Mouse (Mus musculus) embryonic facial prominence, embryonic 12.5 days (tissue): Measurements from ENCODE around the gene Tagln2. TPM values are rescaled to one million over a fixed set of nuclear protein-coding genes. Genes with fewer than 3 reads are reported as not detected.

Experiments
- ATAC-seq: fragments of 200-750 bp; cut with Nextera tagmentation; 2 replicates; pipeline ENCODE4 v1.8.0; 2017; ENCODE audit not compliant: insufficient number of reproducible peaks, insufficient read depth, low FRiP score, low TSS enrichment
- H3K27ac ChIP-seq: fragments of 300-500 bp; sonication (generic); 2 replicates; pipeline ENCODE4 v1.5.1; 2016; ENCODE audit warnings: mild to moderate bottlenecking
- H3K27me3 ChIP-seq: fragments of 300-500 bp; sonication (generic); 2 replicates; pipeline ENCODE4 v1.6.1; 2016; ENCODE audit warnings: mild to moderate bottlenecking, moderate library complexity
- H3K36me3 ChIP-seq: fragments of 300-500 bp; sonication (generic); 2 replicates; pipeline ENCODE4 v1.6.1; 2016; ENCODE audit warnings: mild to moderate bottlenecking
- H3K4me1 ChIP-seq: fragments of 300-500 bp; sonication (generic); 2 replicates; pipeline ENCODE4 v1.6.1; 2016
- H3K4me2 ChIP-seq: fragments of 300-500 bp; sonication (generic); replicated peaks from 2 replicates; pipeline ENCODE4 v1.6.1; 2016; ENCODE audit warnings: mild to moderate bottlenecking, moderate library complexity
- H3K4me3 ChIP-seq: fragments of 300-500 bp; sonication (generic); 2 replicates; pipeline ENCODE4 v1.5.1; 2016; ENCODE audit warnings: mild to moderate bottlenecking
- H3K9ac ChIP-seq: fragments of 300-500 bp; sonication (generic); 2 replicates; pipeline ENCODE4 v1.6.1; 2016; ENCODE audit warnings: mild to moderate bottlenecking, moderate library complexity
- H3K9me3 ChIP-seq: fragments of 300-500 bp; sonication (generic); 2 replicates; pipeline ENCODE4 v1.6.1; 2016; ENCODE audit warnings: mild to moderate bottlenecking, moderate library complexity
- WGBS: fragments of 180-500 bp; shearing (Covaris S2); methylation state at CpG from one replicate; pipeline ENCODE4 v1.1.7; 2016; 5-methylcytosine and 5-hydroxymethylcytosine counted together
- polyA plus RNA-seq: library from polyadenylated mRNA; unstranded; fragments of >200 nt; fragmentation: Nextera tagmentation; extraction: Ambion mirVana; gene quantifications from 2 replicates; pipeline ENCODE4 v1.2.1, GENCODE M21; 2016

Tagln2 gene
- polyA plus RNA-seq, 1 experiment from 2014 or later: 80.4 TPM

DNA sequence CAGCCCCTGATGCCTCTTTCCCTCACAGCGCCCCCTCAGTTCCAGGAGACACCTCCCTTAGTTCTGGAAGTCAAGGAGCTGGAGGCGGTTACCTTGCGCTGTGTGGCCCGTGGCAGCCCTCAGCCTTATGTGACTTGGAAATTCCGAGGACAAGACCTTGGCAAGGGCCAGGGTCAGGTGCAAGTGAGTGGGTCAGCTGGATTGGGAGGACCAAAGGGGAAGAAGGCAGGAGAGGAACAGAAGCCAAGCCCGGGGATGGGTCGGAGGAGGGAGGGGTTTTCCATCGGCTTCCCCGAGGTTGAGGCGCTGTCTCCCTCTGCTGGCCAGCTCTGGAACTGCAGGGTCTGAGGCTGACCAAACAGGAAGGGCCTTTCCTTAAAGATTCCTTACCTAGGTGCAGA, 9.6 kb upstream of the Tagln2 start:
- Histone ChIP-seq H3K36me3 (peaks cover 54% of the 10 kb centered on the region), H3K4me1 (peaks cover 25% of the 10 kb centered on the region), H3K9ac (no peak overlapping the region), H3K4me2 (peak overlapping the region; percentile 36; the same call in 1 of the 2 replicates), H3K4me3 (peak overlapping the region; percentile 20; the same call in 1 of the 2 replicates), H3K9me3 (no peaks in the 10 kb centered on the region), H3K27ac (no peak overlapping the region), H3K27me3 (no peaks in the 10 kb centered on the region)
- 13% methylated on average over 10 of the region's 10 CpGs for WGBS
- 0 out of 2 replicates have a peak, but pooled peaks have one; percentile 18 for ATAC-seq

DNA sequence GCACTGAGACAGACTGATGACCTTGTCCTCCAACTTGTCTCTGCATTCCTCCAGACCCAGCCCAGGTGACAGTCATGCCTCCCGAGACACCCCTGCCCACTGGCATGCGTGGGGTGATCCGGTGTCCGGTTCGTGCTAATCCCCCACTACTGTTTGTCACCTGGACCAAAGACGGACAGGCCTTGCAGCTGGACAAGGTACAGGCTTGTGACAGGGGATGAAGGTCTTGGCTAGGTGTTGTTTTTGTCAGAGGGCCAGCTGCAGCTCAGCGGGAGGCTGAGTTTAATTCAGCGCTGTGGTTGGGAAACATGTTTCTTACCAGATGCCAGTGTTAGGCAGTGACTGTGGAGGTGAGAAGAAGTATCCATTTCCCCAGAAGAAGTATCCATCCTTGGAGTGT, 7.8 kb upstream of the Tagln2 start:
- peaks cover 7% of the 10 kb centered on the region; the same call in 1 of the 2 replicates for H3K4me1 ChIP-seq
- no peaks in the 10 kb centered on the region for H3K27me3 ChIP-seq
- peaks cover 71% of the 10 kb centered on the region for H3K36me3 ChIP-seq
- no peaks in the 10 kb centered on the region for H3K9me3 ChIP-seq
- ATAC-seq: no peak
- 85% methylated on average over 8 of the region's 8 CpGs for WGBS
- no peak overlapping the region for H3K4me3 ChIP-seq
- H3K4me2 ChIP-seq: no peak overlapping the region
- no peak overlapping the region for H3K27ac ChIP-seq
- H3K9ac ChIP-seq: no peak overlapping the region

DNA sequence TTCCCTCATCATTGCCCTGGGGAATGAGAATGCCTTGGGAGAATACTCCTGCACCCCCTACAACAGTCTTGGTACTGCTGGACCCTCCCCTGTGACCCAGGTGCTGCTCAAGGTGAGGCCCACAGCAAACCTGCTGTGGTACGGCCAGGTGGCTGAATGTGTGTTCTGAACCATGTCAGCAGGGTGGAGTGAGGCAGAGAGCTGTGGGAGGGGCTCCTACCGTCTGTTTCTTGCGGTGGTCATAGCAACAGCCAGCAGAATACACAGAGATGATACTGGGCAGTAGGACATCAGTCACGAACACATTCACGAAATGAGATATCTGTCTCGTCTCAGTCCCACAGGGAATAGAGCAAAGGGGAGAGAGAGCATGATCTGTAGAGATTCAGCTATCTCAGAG, 6.3 kb upstream of the Tagln2 start:
- H3K36me3 ChIP-seq: peaks cover 80% of the 10 kb centered on the region
- no peak overlapping the region for H3K4me2 ChIP-seq
- no peak overlapping the region for H3K9ac ChIP-seq
- no peaks in the 10 kb centered on the region for H3K9me3 ChIP-seq
- peaks cover 4% of the 10 kb centered on the region; the same call in 1 of the 2 replicates for H3K4me1 ChIP-seq
- WGBS: 82% methylated on average over 6 of the region's 6 CpGs
- no peak overlapping the region for H3K27ac ChIP-seq
- no peaks in the 10 kb centered on the region for H3K27me3 ChIP-seq
- no peak for ATAC-seq
- H3K4me3 ChIP-seq: no peak overlapping the region

DNA sequence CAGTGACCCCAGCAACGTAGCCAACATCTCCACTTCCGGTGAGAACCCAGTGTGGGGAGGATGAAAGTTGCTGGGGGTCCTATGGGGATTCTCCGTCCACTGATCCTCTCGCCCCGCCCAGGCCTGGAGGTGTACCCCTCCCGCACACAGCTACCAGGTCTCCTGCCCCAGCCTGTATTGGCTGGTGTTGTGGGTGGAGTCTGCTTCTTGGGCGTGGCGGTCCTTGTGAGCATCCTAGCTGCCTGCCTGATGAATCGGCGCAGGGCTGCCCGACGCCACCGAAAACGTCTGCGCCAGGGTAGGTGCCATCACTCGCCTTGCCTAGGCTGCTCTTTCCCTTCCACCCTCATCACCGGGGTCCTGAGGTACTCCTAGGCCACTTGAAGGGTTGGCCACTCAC, 3.8 kb upstream of the Tagln2 start:
- H3K4me1 ChIP-seq: peaks cover 12% of the 10 kb centered on the region
- no peak overlapping the region for H3K27ac ChIP-seq
- H3K36me3 ChIP-seq: peaks cover 71% of the 10 kb centered on the region
- peaks cover 5% of the 10 kb centered on the region; the same call in 1 of the 2 replicates for H3K27me3 ChIP-seq
- WGBS: 86% methylated on average over 17 of the region's 17 CpGs
- ATAC-seq: no peak
- H3K4me3 ChIP-seq: no peak overlapping the region
- H3K9me3 ChIP-seq: no peaks in the 10 kb centered on the region
- H3K4me2 ChIP-seq: no peak overlapping the region
- H3K9ac ChIP-seq: no peak overlapping the region

DNA sequence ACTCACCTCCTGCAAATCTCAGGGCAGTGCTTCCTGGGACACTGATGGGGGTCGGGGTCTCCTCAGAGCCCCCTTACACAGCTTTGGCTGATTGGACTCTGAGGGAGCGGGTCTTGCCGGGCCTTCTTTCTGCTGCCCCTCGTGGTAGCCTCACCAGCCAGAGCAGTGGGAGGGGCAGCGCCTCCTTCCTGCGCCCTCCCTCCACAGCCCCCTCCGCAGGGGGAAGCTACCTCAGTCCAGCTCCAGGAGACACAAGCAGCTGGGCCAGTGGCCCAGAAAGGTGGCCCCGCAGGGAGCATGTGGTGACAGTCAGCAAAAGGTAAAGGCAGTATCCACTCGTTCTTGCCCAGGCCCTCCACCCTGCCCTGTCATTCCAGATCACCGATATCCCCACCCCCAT, 2.4 kb upstream of the Tagln2 start:
- Histone ChIP-seq H3K4me3 (no peak overlapping the region), H3K27me3 (peaks cover 14% of the 10 kb centered on the region), H3K9ac (no peak overlapping the region), H3K9me3 (no peaks in the 10 kb centered on the region), H3K27ac (no peak overlapping the region), H3K4me2 (no peak overlapping the region), H3K36me3 (peaks cover 57% of the 10 kb centered on the region), H3K4me1 (peaks cover 20% of the 10 kb centered on the region)
- WGBS: 79% methylated on average over 10 of the region's 10 CpGs
- ATAC-seq: no peak

DNA sequence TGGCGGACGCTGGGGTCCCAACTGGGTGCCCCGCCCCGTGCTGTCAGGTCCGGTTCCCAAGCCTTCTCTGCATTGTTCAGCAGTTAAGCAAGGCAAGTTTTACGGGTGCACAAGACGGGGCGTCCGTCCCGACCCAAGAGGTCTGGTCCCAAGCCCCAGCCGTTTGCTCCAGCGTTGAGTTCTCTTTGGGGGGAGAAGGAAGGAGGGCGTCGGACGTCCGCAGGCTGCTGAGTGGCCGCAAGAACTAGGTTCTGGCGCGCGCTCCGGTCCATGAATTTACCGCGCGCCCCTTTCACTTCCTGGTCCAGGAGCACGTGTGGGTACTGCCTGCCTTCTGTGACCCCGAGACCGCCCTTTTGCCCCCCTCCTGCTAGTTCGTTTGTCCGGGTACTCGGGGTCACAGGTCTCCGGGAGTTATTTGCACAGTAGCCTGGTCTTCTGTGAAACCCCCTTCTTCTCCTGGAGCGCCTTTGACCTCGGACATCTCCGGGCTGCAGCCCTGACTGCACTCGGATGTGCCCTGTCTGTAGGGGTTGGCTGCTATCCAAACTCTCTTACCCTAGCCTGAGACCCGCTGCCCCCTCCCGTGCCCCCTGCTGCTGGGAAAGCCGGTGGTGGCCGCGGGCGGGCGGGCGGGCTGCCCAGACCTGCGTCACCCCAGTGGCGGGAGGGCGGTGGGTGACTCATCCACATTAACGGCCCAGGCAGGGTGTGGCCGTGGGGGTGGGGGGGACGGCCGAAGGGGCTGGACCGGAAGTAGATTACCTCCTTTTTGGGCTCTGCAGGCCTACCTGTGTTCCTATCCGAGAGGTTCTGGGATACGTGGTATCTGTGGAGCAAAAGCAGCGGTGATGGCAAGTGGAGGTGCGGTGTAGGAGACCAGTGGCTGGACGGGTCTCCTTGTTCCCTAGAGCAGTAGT, 864 bp downstream of the Tagln2 start:
- peaks cover 45% of the 10 kb centered on the region for H3K4me1 ChIP-seq

DNA sequence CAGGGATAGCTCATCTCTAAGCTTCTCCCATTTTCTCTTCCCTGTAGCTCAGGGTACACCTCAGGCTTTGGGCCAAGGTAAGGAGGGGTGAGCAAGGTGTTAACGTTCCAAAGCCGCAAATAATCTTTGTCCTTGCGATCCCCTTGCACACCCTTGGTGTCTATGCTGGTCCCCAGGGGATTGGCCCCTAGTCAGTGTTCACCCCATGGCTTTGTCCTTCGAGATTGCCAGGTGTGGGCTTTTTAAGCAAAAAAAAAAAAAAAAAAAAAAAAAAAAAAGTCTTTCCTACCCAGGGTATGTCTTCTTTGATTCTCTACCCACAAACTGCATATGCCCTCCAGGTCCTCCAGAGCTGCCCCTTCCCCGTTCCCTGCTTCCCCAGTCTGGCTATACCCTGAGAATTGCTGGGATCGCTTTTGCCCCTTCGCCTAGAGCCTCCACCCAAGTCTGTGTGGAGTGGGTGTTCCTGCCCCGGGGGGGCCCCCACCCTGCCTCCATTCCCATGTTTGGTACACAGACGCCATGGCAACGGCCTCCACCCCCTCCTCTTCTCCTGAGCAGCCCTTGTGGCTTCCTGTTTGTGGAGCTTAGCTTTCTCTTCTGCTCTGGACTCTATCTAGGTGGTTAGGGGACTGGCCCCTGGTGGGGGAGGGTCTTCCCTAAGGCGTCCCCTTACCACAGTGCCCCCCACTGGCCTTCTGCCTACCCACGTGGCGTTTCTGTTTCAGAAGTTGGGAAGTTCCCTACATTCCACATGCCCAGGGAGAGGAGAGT, 1.7 kb downstream of the Tagln2 start:
- Histone ChIP-seq H3K27ac (no peak overlapping the region), H3K4me1 (peaks cover 45% of the 10 kb centered on the region)
- WGBS: 36% methylated on average over 13 of the region's 13 CpGs

More for the DNA sequence above, 864 bp downstream of the Tagln2 start:
- H3K4me2 ChIP-seq: peak overlapping the region; percentile 71
- peak; percentile 2; the same call in 1 of the 2 replicates for ATAC-seq
- H3K36me3 ChIP-seq: peaks cover 27% of the 10 kb centered on the region
- H3K27me3 ChIP-seq: peaks cover 14% of the 10 kb centered on the region
- no peaks in the 10 kb centered on the region for H3K9me3 ChIP-seq
- H3K4me3 ChIP-seq: peak overlapping the region; percentile 37
- WGBS: under 1% methylated on average over 56 of the region's 56 CpGs
- peak overlapping the region; percentile 50 for H3K9ac ChIP-seq
- no peak overlapping the region for H3K27ac ChIP-seq

DNA sequence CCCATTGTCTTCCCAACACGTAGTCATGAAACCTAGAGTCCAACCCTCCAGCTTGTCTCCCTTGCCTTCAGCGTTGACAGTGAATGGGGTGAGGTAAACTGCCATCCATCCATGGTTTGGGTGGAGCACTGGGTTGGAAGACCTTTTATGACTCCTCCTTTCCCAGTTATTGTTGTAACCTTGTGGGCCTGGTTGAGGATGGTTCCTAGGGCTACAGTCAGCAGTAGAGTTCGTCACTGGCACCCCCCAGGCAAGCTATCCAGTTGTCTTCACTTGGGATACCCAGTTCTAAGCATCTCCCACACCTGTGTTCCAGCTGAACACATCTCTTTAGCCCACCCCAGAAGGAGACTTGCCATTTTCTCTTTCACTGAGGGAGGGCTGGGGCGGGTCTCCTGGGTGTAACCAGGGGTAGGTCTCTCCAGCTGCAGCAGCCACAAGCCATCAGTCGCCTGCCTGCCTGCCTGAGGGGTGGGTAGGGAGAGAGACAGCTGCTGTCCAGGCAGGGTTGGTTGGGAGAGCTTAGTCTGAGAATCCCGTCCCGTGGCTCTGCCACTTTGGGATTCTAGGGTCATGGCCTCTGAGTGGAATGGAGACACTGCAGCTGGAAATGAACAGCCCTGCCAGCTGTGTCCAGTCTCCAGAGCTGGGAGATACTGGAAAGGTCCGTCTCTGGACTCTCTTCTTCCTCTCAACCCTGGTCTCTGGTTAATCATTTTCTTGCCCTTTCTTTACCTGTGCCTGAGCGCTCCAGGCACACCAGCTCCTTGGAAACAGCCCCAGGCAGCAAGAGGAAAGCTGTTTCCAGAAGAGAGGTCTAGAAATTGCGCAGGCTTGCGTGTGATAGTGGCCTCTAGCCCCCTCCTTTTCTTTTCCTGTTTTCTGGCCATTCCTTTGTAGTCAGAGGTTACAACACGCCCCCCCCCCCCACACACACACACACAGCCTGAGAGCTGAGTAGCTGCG, 2.6 kb downstream of the Tagln2 start:
- Histone ChIP-seq H3K27ac (0 out of 2 replicates have a peak overlapping the region, but pooled peaks have one; percentile 23), H3K9ac (no peak overlapping the region), H3K4me1 (peaks cover 45% of the 10 kb centered on the region), H3K9me3 (no peaks in the 10 kb centered on the region), H3K4me2 (peak overlapping the region; percentile 71), H3K36me3 (peaks cover 9% of the 10 kb centered on the region), H3K27me3 (peaks cover 14% of the 10 kb centered on the region), H3K4me3 (0 out of 2 replicates have a peak overlapping the region, but pooled peaks have one; percentile 9)
- WGBS: 31% methylated on average over 12 of the region's 13 CpGs
- no peak for ATAC-seq

More for the DNA sequence above, 1.7 kb downstream of the Tagln2 start:
- peaks cover 18% of the 10 kb centered on the region for H3K36me3 ChIP-seq
- H3K9ac ChIP-seq: no peak overlapping the region
- H3K4me2 ChIP-seq: peak overlapping the region; percentile 71
- H3K27me3 ChIP-seq: peaks cover 14% of the 10 kb centered on the region
- ATAC-seq: no peak
- H3K4me3 ChIP-seq: peak overlapping the region; percentile 37
- no peaks in the 10 kb centered on the region for H3K9me3 ChIP-seq

DNA sequence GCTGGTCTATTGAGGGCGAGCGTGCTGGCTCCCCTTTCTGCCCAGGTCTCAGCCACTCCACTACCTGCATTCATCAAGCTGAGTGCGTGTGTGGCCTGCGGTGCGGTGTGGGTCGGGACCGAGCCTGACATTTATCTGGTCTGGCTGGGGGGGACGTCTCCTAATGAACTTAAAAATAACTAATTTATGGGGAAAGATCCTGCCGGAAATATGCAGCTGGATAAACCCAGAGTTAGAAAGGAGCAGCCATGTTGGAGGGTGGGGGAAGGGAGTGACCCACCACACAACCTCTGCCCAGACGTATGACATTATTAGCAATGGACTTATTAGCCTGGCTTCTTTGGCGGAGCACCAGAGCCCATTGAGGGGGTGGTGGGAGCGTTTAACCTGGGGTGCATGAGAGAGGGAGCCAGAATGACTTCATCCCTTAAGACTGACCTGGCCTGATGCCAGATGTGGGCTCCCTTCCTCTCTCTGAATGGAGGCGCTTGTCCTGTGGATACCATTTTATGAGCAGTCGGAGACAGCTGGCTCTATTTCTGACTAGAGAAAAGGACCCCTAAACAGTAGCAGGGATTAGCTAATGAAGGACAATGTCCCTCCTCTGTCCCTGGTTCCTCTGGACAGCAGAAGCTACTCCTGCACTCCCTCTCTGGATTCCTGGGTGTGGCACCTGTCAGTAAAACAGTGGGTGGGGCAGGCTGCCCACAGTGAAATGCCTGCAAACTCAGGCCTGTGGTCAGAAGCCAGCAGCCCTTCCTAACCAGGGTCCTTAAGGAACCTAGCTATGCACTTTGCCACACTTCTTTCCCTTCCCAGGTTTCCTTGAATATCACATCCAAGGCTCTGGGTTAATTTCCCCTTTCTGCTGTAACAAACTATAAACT, 3.5 kb downstream of the Tagln2 start:
- H3K9ac ChIP-seq: no peak overlapping the region
- peaks cover 14% of the 10 kb centered on the region for H3K27me3 ChIP-seq
- peak overlapping the region; percentile 71 for H3K4me2 ChIP-seq
- WGBS: 41% methylated on average over 14 of the region's 14 CpGs
- no peak overlapping the region for H3K4me3 ChIP-seq
- H3K4me1 ChIP-seq: peaks cover 45% of the 10 kb centered on the region
- H3K27ac ChIP-seq: peak overlapping the region; percentile 23; the same call in 1 of the 2 replicates
- H3K9me3 ChIP-seq: no peaks in the 10 kb centered on the region
- no peak for ATAC-seq
- H3K36me3 ChIP-seq: 0 out of 2 replicates have a peak, but pooled peaks cover under 1% of the 10 kb centered on the region

DNA sequence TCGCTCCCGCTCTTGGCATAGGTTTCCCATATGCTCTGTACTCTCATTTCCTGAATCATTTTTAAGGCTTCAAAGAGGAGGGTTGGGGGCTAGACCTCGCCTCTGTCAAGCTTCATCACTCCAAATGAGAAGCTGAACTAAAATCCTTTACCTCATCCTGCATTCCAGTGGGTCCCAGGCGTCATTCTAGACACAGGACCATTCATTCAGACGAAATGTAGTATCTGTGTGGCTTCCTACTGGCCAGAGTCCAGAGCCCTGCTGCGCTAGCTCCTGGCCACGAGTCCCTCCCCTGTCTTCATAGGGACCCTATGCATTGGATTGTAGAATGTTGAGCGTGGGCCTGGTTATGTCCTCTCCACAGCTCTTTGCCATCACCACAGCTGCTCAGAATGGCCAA, 4.9 kb downstream of the Tagln2 start:
- 72% methylated on average over 8 of the region's 8 CpGs for WGBS
- Histone ChIP-seq H3K4me1 (peaks cover 44% of the 10 kb centered on the region), H3K27ac (no peak overlapping the region), H3K27me3 (peaks cover 14% of the 10 kb centered on the region), H3K4me3 (no peak overlapping the region), H3K9ac (no peak overlapping the region), H3K36me3 (no peaks in the 10 kb centered on the region), H3K4me2 (no peak overlapping the region), H3K9me3 (no peaks in the 10 kb centered on the region)
- ATAC-seq: no peak
